Mouse (Mus musculus): ENCODE measurements at regions not wholly inside any gene's neighbourhood (a gene's known extent, or its start where the extent isn't known, plus 50 kb on each side); places are given as distances from the start of the nearest gene placed in this dataset.

GRCm38 (mm10) chrX:86490309-86490708 is 185.4 kb upstream of the Mageb4 start:
- peak; percentile 13 for DNase-seq (ENCODE audit: low read depth, low spot score)
